Mouse (Mus musculus): Measurements from ENCODE around the gene Gstm7. TPM values are rescaled to one million over a fixed set of nuclear protein-coding genes. Genes with fewer than 3 reads are reported as not detected.
"Not testable (repeated sequence)": the region's sequence is repeated elsewhere in the genome, so short reads cannot be mapped to it uniquely, and the experiment has no call there.

Gene Gstm7
- polyA plus RNA-seq, 1 experiment from 2014 or later: 13.9 TPM

DNA sequence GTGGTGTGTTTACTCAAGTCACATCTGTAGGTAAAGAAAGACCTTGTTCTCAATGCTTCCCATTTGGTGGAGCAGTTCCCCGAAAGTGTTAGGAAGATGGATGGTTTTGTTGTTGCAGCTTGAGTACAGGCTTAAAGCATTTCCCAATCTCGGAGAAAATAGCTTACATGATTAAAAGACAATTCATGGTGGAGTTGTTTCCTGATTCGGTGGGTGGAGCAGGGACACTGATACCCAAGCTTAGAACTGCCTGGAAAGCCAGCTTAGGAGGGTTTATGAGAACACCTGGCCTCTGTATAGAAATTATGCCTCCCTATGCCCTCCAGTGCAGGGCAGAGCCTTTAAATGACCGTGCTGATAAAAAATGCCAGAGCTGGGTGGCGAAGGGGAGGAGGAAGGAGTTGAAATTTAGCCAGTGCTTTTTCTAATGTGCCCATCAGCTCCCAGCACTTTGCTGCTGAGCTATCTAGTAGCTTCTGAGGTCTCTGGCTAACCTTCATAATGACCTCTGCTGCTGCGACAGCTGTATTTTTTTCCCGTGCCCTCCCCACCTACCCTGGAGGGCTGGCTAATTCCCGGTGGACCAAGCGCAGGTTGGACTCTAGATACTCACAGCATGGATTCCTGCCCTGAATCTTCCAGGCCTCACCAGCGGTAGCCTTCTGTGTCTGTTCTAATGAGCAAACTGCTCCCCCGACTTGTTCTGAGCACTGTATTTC, 30.5 kb downstream of the Gstm7 start:
- Histone ChIP-seq H3K36me3 (ENCODE audit: insufficient read depth) (peaks cover 19% of the 10 kb centered on the region; the same call in 1 of the 2 replicates), H3K4me2 (no peak overlapping the region), H3K27ac (ENCODE audit: low read depth) (no peak overlapping the region), H3K4me3 (ENCODE audit: low read depth, low read length) (no peak overlapping the region), H3K27me3 (ENCODE audit: insufficient read depth, low read length) (no peaks in the 10 kb centered on the region), H3K9me3 (ENCODE audit: low read depth, low read length) (no peaks in the 10 kb centered on the region), H3K9ac (no peak overlapping the region), H3K4me1 (ENCODE audit: insufficient read depth) (no peaks in the 10 kb centered on the region)
- DNase-seq (peak; percentile 5), ATAC-seq (ENCODE audit: insufficient read depth) (no peak)
- no peak for TF ChIP-seq CTCF (IDR thresholded peaks at IDR 0.05; ENCODE audit: low read depth)
- 65% methylated on average over 11 of the region's 11 CpGs for WGBS

DNA sequence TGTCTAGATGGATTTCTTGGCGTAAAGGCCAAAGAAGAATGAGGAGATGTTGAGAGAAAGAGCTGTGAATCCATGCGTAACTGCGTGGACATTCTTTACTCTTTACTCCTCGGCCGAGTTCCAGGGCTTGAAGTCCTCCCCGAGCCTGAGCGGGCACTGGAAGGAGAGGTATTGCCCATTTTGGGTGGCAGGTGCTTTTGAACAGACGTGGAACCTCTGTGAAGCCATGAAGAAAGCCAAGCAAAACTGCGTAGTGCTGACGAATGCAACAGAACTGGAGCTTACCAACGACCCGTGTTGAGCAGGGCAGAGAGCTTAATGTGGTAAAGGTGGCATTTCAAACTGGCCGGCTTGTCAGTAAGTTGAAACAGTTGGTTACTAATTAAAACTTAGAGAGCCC, 32.9 kb downstream of the Gstm7 start:
- Histone ChIP-seq H3K27me3 (ENCODE audit: insufficient read depth, low read length) (no peaks in the 10 kb centered on the region), H3K4me1 (ENCODE audit: insufficient read depth) (peaks cover 2% of the 10 kb centered on the region; the same call in 1 of the 2 replicates), H3K4me2 (no peak overlapping the region), H3K9ac (no peak overlapping the region), H3K4me3 (ENCODE audit: low read depth, low read length) (no peak overlapping the region), H3K27ac (ENCODE audit: low read depth) (no peak overlapping the region), H3K36me3 (ENCODE audit: insufficient read depth) (peaks cover 19% of the 10 kb centered on the region; the same call in 1 of the 2 replicates), H3K9me3 (ENCODE audit: low read depth, low read length) (no peaks in the 10 kb centered on the region)
- DNase-seq: no peak
- no peak for ATAC-seq (ENCODE audit: insufficient read depth)
- TF ChIP-seq CTCF (IDR thresholded peaks at IDR 0.05; ENCODE audit: low read depth): no peak
- 93% methylated on average over 13 of the region's 13 CpGs for WGBS

DNA sequence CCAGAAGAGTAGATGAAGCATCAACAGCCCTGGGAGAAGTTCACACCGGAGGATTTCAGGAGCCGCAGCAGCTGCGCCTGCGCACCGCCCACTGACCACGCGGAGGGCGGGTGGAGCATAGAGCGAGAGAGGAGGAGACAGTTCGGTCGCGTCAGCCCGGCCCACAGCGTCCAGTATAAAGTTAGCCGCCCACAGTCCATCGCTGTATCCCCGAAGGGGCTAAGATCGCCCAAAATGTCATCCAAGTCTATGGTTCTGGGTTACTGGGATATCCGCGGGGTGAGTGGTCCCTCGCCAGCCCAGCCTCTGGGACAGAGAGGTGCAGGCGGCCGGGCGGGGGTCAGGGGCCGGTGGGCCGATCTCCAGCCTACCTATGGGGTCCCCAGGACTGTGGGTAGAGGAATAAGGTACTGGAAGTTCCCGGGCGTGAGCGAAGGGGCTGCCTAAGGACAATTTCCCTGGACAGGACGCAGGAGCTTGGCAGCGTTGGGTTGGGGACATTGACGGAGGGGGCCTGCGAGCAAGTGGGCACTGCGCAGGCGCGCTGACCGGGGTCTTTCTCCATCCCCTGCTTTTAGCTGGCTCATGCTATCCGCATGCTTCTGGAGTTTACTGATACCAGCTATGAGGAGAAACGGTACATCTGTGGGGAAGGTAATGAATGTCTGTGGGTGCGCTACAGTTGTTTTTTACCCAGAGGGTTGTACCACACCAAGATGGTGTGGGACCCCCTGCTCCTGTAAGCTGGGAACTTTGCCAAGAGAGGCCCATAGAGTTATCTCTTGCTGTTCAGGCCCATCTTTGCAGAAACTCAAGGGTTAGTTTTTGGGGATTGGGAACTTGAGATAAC, 35.7 kb downstream of the Gstm7 start, which contains the start of gene Gstm5:
Gstm5 (plus strand) TSS at position 102 of the 850 bp plus-strand sequence.
- Histone ChIP-seq H3K9ac (peak within 1 kb of the TSS; percentile 89), H3K27ac (ENCODE audit: low read depth) (peak within 1 kb of the TSS; percentile 85), H3K4me3 (ENCODE audit: low read depth, low read length) (peak within 1 kb of the TSS; percentile 81), H3K9me3 (ENCODE audit: low read depth, low read length) (no peaks in the 10 kb centered on the region), H3K36me3 (ENCODE audit: insufficient read depth) (peaks cover 19% of the 10 kb centered on the region; the same call in 1 of the 2 replicates), H3K4me2 (peak within 1 kb of the TSS; percentile 83), H3K27me3 (ENCODE audit: insufficient read depth, low read length) (no peaks in the 10 kb centered on the region), H3K4me1 (ENCODE audit: insufficient read depth) (peaks cover 2% of the 10 kb centered on the region; the same call in 1 of the 2 replicates)
- 6% methylated on average over 40 of the region's 40 CpGs for WGBS
- peak; percentile 97 for ATAC-seq (ENCODE audit: insufficient read depth)
- peak; percentile 92 for DNase-seq
- TF ChIP-seq CTCF (IDR thresholded peaks at IDR 0.05; ENCODE audit: low read depth): no peak

DNA sequence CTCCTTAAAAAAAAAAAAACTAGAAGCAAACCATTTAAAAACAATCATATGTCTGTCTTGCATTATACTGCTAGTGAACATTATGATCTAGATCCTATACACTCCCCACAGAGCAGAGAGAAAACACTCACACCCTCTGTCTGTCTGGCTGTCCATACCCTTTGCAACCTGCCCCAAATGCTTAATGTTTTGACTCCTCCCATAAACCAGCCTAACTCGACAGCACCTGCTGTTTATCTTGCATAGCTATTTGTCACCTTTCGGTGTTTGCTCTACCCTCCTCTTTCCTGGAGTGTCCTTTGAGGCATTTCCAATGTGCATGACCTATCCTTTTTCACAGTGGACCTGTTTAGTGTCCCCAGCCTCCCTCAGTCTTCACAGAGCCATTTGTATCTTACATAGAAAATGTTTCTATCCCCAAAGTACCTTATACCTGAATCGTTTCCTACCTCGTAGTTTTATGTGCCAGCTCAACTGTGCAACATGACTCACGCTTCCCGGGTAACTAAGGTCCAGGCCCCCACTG, 36.4 kb downstream of the Gstm7 start:
- no peak for DNase-seq
- H3K9ac ChIP-seq: peak overlapping the region; percentile 89
- H3K36me3 ChIP-seq (ENCODE audit: insufficient read depth): peaks cover 19% of the 10 kb centered on the region; the same call in 1 of the 2 replicates
- peak; percentile 17; the same call in 1 of the 2 replicates for ATAC-seq (ENCODE audit: insufficient read depth)
- no peak for TF ChIP-seq CTCF (IDR thresholded peaks at IDR 0.05; ENCODE audit: low read depth)
- H3K4me3 ChIP-seq (ENCODE audit: low read depth, low read length): peak overlapping the region; percentile 81
- peak overlapping the region; percentile 83 for H3K4me2 ChIP-seq
- H3K27me3 ChIP-seq (ENCODE audit: insufficient read depth, low read length): no peaks in the 10 kb centered on the region
- peaks cover 2% of the 10 kb centered on the region; the same call in 1 of the 2 replicates for H3K4me1 ChIP-seq (ENCODE audit: insufficient read depth)
- no peaks in the 10 kb centered on the region for H3K9me3 ChIP-seq (ENCODE audit: low read depth, low read length)
- no peak overlapping the region for H3K27ac ChIP-seq (ENCODE audit: low read depth)
- WGBS: 7% methylated on average over 6 of the region's 6 CpGs

DNA sequence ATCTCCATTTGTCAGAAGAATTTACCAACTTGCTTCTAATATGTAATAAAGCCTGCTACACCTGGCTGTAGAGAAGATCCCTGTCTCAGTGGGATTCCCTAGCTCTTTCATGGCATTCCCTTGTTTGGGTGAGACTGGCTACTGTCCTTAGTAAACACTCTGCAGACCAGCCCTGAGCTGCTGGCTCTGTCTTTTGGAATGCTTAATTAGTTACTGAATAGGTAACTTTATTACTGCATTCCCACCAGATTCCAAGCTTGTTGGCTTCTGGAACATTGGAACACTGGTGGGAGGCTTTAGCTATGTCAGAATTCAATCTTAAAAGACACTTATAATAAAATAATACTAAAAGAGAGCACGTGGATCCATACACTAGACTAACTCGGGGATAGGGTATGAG, 42.4 kb downstream of the Gstm7 start:
- not testable (repeated sequence) for H3K36me3 ChIP-seq (ENCODE audit: insufficient read depth); H3K27ac ChIP-seq (ENCODE audit: low read depth); H3K4me1 ChIP-seq (ENCODE audit: insufficient read depth); DNase-seq; H3K4me3 ChIP-seq (ENCODE audit: low read depth, low read length); H3K9ac ChIP-seq; H3K27me3 ChIP-seq (ENCODE audit: insufficient read depth, low read length); H3K4me2 ChIP-seq; ATAC-seq (ENCODE audit: insufficient read depth); H3K9me3 ChIP-seq (ENCODE audit: low read depth, low read length)
- 81% methylated on average over 2 of the region's 2 CpGs for WGBS

DNA sequence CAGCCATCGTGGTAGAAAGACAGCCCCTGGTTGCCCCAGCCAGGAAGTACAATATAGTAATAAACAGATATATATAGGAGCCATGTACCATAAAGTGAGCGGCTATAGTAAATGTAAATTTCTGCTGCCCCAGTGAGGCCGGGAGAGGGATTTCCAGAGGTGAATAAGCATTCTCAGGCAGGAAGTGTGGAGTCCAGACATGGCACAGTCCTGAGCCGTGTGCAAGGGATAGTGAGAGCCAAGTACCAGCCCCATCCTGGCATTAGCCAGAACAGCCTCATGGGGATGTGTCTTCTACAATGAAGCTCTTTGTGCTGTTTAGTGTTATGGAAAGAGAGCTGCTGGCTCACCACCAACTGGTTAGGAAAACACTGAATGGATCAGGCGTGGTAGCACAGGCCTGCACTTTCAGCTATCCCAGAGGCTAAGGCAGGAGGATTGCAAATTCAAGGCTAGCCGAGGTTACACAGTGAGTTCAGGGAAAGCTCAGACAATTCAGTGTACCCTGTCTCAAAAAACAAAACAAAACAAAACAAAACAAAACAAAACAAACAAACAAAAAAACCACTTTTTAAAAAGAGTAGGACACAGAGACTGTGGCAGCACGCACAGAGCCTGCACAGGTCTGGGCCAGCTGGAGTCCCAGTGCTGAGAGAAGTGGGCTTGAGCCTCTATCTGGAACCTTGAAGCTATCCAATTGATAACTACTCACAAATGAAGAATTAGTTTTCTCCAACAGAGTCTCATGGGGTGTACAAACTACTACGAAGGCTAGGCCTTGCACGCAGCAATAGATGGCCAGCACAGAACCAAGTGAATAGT, 43.7 kb downstream of the Gstm7 start:
- DNase-seq: no peak
- Histone ChIP-seq H3K27ac (ENCODE audit: low read depth) (no peak overlapping the region), H3K9me3 (ENCODE audit: low read depth, low read length) (no peaks in the 10 kb centered on the region), H3K4me2 (no peak overlapping the region), H3K27me3 (ENCODE audit: insufficient read depth, low read length) (no peaks in the 10 kb centered on the region), H3K4me3 (ENCODE audit: low read depth, low read length) (no peak overlapping the region), H3K36me3 (ENCODE audit: insufficient read depth) (no peaks in the 10 kb centered on the region), H3K9ac (no peak overlapping the region), H3K4me1 (ENCODE audit: insufficient read depth) (no peaks in the 10 kb centered on the region)
- no peak for TF ChIP-seq CTCF (IDR thresholded peaks at IDR 0.05; ENCODE audit: low read depth)
- WGBS: 77% methylated on average over 9 of the region's 9 CpGs
- no peak for ATAC-seq (ENCODE audit: insufficient read depth)

All from lung, embryonic 14.5 days (tissue).